Mouse (Mus musculus) intestine, embryonic 15.5 days (tissue): ENCODE measurements around the gene Wdr20. TPM values are rescaled to one million over a fixed set of nuclear protein-coding genes. Genes with fewer than 3 reads are reported as not detected.
A peak's percentile ranks its signal among the peaks of the same experiment; 100 is the strongest.

Experiments used
- ATAC-seq: fragments of 200-750 bp; cut with Nextera tagmentation; 2 replicates; pipeline ENCODE4 v1.8.0; 2017; ENCODE audit warnings: moderate TSS enrichment, moderate library complexity
- H3K27ac ChIP-seq: fragments of 300-500 bp; sonication (generic); 2 replicates; pipeline ENCODE4 v1.5.1; 2015; ENCODE audit warnings: mild to moderate bottlenecking, inconsistent platforms
- H3K27me3 ChIP-seq: fragments of 300-500 bp; sonication (generic); replicated peaks from 2 replicates; pipeline ENCODE4 v1.6.1; 2015; ENCODE audit warnings: inconsistent platforms
- H3K36me3 ChIP-seq: fragments of 300-500 bp; sonication (generic); 2 replicates; pipeline ENCODE4 v1.6.1; 2015; ENCODE audit warnings: inconsistent platforms
- H3K4me1 ChIP-seq: fragments of 300-500 bp; sonication (generic); replicated peaks from 2 replicates; pipeline ENCODE4 v1.6.1; 2015; ENCODE audit warnings: inconsistent platforms
- H3K4me2 ChIP-seq: fragments of 300-500 bp; sonication (generic); replicated peaks from 2 replicates; pipeline ENCODE4 v1.6.1; 2015; ENCODE audit warnings: mild to moderate bottlenecking, inconsistent platforms
- H3K4me3 ChIP-seq: fragments of 300-500 bp; sonication (generic); replicated peaks from 2 replicates; pipeline ENCODE4 v1.5.1; 2015; ENCODE audit warnings: inconsistent platforms
- H3K9ac ChIP-seq: fragments of 300-500 bp; sonication (generic); 2 replicates; pipeline ENCODE4 v1.6.1; 2015; ENCODE audit warnings: inconsistent platforms
- H3K9me3 ChIP-seq: fragments of 300-500 bp; sonication (generic); 2 replicates; pipeline ENCODE4 v1.6.1; 2016; ENCODE audit warnings: inconsistent platforms
- WGBS: fragments of 180-500 bp; shearing (Covaris S2); methylation state at CpG from one replicate; pipeline ENCODE4 v1.1.7; 2015; 5-methylcytosine and 5-hydroxymethylcytosine counted together
- polyA plus RNA-seq: library from polyadenylated mRNA; unstranded; fragments of >200 nt; fragmentation: Nextera tagmentation; extraction: Ambion mirVana; gene quantifications from 2 replicates; pipeline ENCODE4 v1.2.1, GENCODE M21; 2015

Wdr20 gene
- polyA plus RNA-seq, 1 experiment from 2014 or later = 19.8 TPM

- no peaks in the 10 kb centered on the region for H3K27me3 ChIP-seq
- 76% methylated on average over 5 of the region's 5 CpGs for WGBS
These were observed 26.8 kb downstream of the Wdr20 start for GRCm38 (mm10) chr12:110764531-110764930.

GRCm38 (mm10) chr12:110768562-110768961 lies 30.8 kb downstream of the Wdr20 start:
- ATAC-seq = no peak
- Histone ChIP-seq H3K27ac (no peak overlapping the region), H3K9ac (no peak overlapping the region), H3K9me3 (no peaks in the 10 kb centered on the region), H3K4me1 (0 out of 2 replicates have a peak, but pooled peaks cover 4% of the 10 kb centered on the region), H3K4me3 (no peak overlapping the region), H3K36me3 (no peaks in the 10 kb centered on the region), H3K4me2 (no peak overlapping the region), H3K27me3 (no peaks in the 10 kb centered on the region)

More at GRCm38 (mm10) chr12:110764531-110764930, 26.8 kb downstream of the Wdr20 start:
- Histone ChIP-seq H3K36me3 (no peaks in the 10 kb centered on the region), H3K4me2 (no peak overlapping the region), H3K27ac (no peak overlapping the region), H3K9ac (no peak overlapping the region), H3K4me1 (0 out of 2 replicates have a peak, but pooled peaks cover 3% of the 10 kb centered on the region), H3K4me3 (no peak overlapping the region), H3K9me3 (no peaks in the 10 kb centered on the region)
- no peak for ATAC-seq

GRCm38 (mm10) chr12:110769660-110770297 lies 32.0 kb downstream of the Wdr20 start:
- H3K36me3 ChIP-seq = no peaks in the 10 kb centered on the region
- H3K27me3 ChIP-seq = no peaks in the 10 kb centered on the region
- H3K27ac ChIP-seq = no peak overlapping the region
- H3K4me1 ChIP-seq = 0 out of 2 replicates have a peak, but pooled peaks cover 4% of the 10 kb centered on the region
- H3K9me3 ChIP-seq = no peaks in the 10 kb centered on the region
- no peak overlapping the region for H3K9ac ChIP-seq
- no peak for ATAC-seq
- H3K4me2 ChIP-seq = no peak overlapping the region
- 66% methylated on average over 6 of the region's 6 CpGs for WGBS
- no peak overlapping the region for H3K4me3 ChIP-seq

- Histone ChIP-seq H3K9me3 (no peaks in the 10 kb centered on the region), H3K4me2 (no peak overlapping the region), H3K36me3 (no peaks in the 10 kb centered on the region), H3K27me3 (no peaks in the 10 kb centered on the region), H3K9ac (no peak overlapping the region), H3K4me3 (no peak overlapping the region), H3K4me1 (0 out of 2 replicates have a peak, but pooled peaks cover 8% of the 10 kb centered on the region), H3K27ac (no peak overlapping the region)
- no peak for ATAC-seq
- 87% methylated on average over 10 of the region's 10 CpGs for WGBS
These were observed 32.9 kb downstream of the Wdr20 start for GRCm38 (mm10) chr12:110770479-110771247.

GRCm38 (mm10) chr12:110771961-110772360 lies 34.2 kb downstream of the Wdr20 start:
- no peaks in the 10 kb centered on the region for H3K27me3 ChIP-seq
- H3K4me1 ChIP-seq = 0 out of 2 replicates have a peak, but pooled peaks cover 13% of the 10 kb centered on the region
- no peak overlapping the region for H3K4me3 ChIP-seq
- WGBS = 93% methylated on average over 6 of the region's 6 CpGs
- no peaks in the 10 kb centered on the region for H3K9me3 ChIP-seq
- no peaks in the 10 kb centered on the region for H3K36me3 ChIP-seq
- H3K27ac ChIP-seq = no peak overlapping the region
- ATAC-seq = no peak
- no peak overlapping the region for H3K9ac ChIP-seq
- H3K4me2 ChIP-seq = no peak overlapping the region

GRCm38 (mm10) chr12:110775628-110776426 lies 38.1 kb downstream of the Wdr20 start:
- 60% methylated on average over 5 of the region's 5 CpGs for WGBS
- H3K9me3 ChIP-seq = no peaks in the 10 kb centered on the region
- H3K4me2 ChIP-seq = no peak overlapping the region
- ATAC-seq = peak; percentile 51; the same call in 1 of the 2 replicates
- no peak overlapping the region for H3K9ac ChIP-seq
- 0 out of 2 replicates have a peak, but pooled peaks cover 9% of the 10 kb centered on the region for H3K4me1 ChIP-seq
- no peaks in the 10 kb centered on the region for H3K27me3 ChIP-seq
- peaks cover 7% of the 10 kb centered on the region for H3K36me3 ChIP-seq
- H3K4me3 ChIP-seq = no peak overlapping the region
- no peak overlapping the region for H3K27ac ChIP-seq

- H3K27me3 ChIP-seq = no peaks in the 10 kb centered on the region
- no peak overlapping the region for H3K4me3 ChIP-seq
- peaks cover 11% of the 10 kb centered on the region for H3K36me3 ChIP-seq
- 0 out of 2 replicates have a peak, but pooled peaks cover 9% of the 10 kb centered on the region for H3K4me1 ChIP-seq
- no peak for ATAC-seq
- no peaks in the 10 kb centered on the region for H3K9me3 ChIP-seq
- H3K27ac ChIP-seq = no peak overlapping the region
- WGBS = 89% methylated on average over 5 of the region's 5 CpGs
- H3K4me2 ChIP-seq = no peak overlapping the region
- no peak overlapping the region for H3K9ac ChIP-seq
These were observed 40.1 kb downstream of the Wdr20 start for GRCm38 (mm10) chr12:110777853-110778252.

GRCm38 (mm10) chr12:110779296-110779695 lies 41.6 kb downstream of the Wdr20 start:
- no peaks in the 10 kb centered on the region for H3K9me3 ChIP-seq
- no peaks in the 10 kb centered on the region for H3K27me3 ChIP-seq
- H3K4me3 ChIP-seq = no peak overlapping the region
- no peak for ATAC-seq
- H3K4me2 ChIP-seq = no peak overlapping the region
- H3K4me1 ChIP-seq = 0 out of 2 replicates have a peak, but pooled peaks cover 9% of the 10 kb centered on the region
- H3K9ac ChIP-seq = no peak overlapping the region
- 62% methylated on average over 7 of the region's 7 CpGs for WGBS
- peaks cover 11% of the 10 kb centered on the region for H3K36me3 ChIP-seq
- no peak overlapping the region for H3K27ac ChIP-seq

- Histone ChIP-seq H3K27ac (no peak overlapping the region), H3K9ac (no peak overlapping the region), H3K27me3 (no peaks in the 10 kb centered on the region), H3K4me2 (no peak overlapping the region), H3K9me3 (no peaks in the 10 kb centered on the region), H3K4me1 (0 out of 2 replicates have a peak, but pooled peaks cover under 1% of the 10 kb centered on the region), H3K36me3 (peaks cover 11% of the 10 kb centered on the region), H3K4me3 (no peak overlapping the region)
- 83% methylated on average over 8 of the region's 8 CpGs for WGBS
- no peak for ATAC-seq
These were observed 43.4 kb downstream of the Wdr20 start for GRCm38 (mm10) chr12:110781181-110781580.

GRCm38 (mm10) chr12:110782278-110782677 lies 44.5 kb downstream of the Wdr20 start:
- no peaks in the 10 kb centered on the region for H3K27me3 ChIP-seq
- no peaks in the 10 kb centered on the region for H3K9me3 ChIP-seq
- WGBS = 93% methylated on average over 1 of the region's 1 CpGs
- no peak overlapping the region for H3K4me2 ChIP-seq
- no peak overlapping the region for H3K4me3 ChIP-seq
- no peak overlapping the region for H3K9ac ChIP-seq
- H3K4me1 ChIP-seq = no peaks in the 10 kb centered on the region
- no peak overlapping the region for H3K27ac ChIP-seq
- H3K36me3 ChIP-seq = peaks cover 11% of the 10 kb centered on the region
- no peak for ATAC-seq

GRCm38 (mm10) chr12:110784211-110784610 lies 46.5 kb downstream of the Wdr20 start:
- no peak overlapping the region for H3K4me3 ChIP-seq
- H3K36me3 ChIP-seq = peaks cover 11% of the 10 kb centered on the region
- no peak overlapping the region for H3K9ac ChIP-seq
- H3K27ac ChIP-seq = no peak overlapping the region
- 0 out of 2 replicates have a peak, but pooled peaks have one; percentile 65 for ATAC-seq
- no peaks in the 10 kb centered on the region for H3K4me1 ChIP-seq
- H3K9me3 ChIP-seq = no peaks in the 10 kb centered on the region
- 94% methylated on average over 2 of the region's 2 CpGs for WGBS
- H3K27me3 ChIP-seq = no peaks in the 10 kb centered on the region
- H3K4me2 ChIP-seq = no peak overlapping the region

- no peak for ATAC-seq
- Histone ChIP-seq H3K36me3 (0 out of 2 replicates have a peak, but pooled peaks cover 2% of the 10 kb centered on the region), H3K4me3 (no peak overlapping the region), H3K27ac (no peak overlapping the region), H3K4me2 (no peak overlapping the region), H3K9ac (no peak overlapping the region), H3K4me1 (0 out of 2 replicates have a peak, but pooled peaks cover 9% of the 10 kb centered on the region), H3K9me3 (no peaks in the 10 kb centered on the region), H3K27me3 (no peaks in the 10 kb centered on the region)
- 83% methylated on average over 4 of the region's 4 CpGs for WGBS
These were observed 48.5 kb downstream of the Wdr20 start for GRCm38 (mm10) chr12:110786243-110786642.
